Mouse (Mus musculus) embryonic facial prominence, embryonic 13.5 days (tissue): ENCODE data around the gene Gm11444. TPM values are rescaled to one million over a fixed set of nuclear protein-coding genes. Genes with fewer than 3 reads are reported as not detected.
A peak's percentile ranks its signal among the peaks of the same experiment; 100 is the strongest.

Experiments used
- ATAC-seq: fragments of 200-750 bp; cut with Nextera tagmentation; 2 replicates; pipeline ENCODE4 v1.8.0; 2017; ENCODE audit warnings: low read depth; ENCODE audit not compliant: insufficient number of reproducible peaks, insufficient read depth, low FRiP score, low TSS enrichment
- H3K27ac ChIP-seq: fragments of 300-500 bp; sonication (generic); 2 replicates; pipeline ENCODE4 v1.5.1; 2015; ENCODE audit warnings: moderate library complexity, mild to moderate bottlenecking, inconsistent platforms
- H3K27me3 ChIP-seq: fragments of 300-500 bp; sonication (generic); 2 replicates; pipeline ENCODE4 v1.6.1; 2015; ENCODE audit warnings: mild to moderate bottlenecking, inconsistent platforms
- H3K36me3 ChIP-seq: fragments of 300-500 bp; sonication (generic); 2 replicates; pipeline ENCODE4 v1.6.1; 2015; ENCODE audit warnings: mild to moderate bottlenecking, inconsistent platforms
- H3K4me1 ChIP-seq: fragments of 300-500 bp; sonication (generic); 2 replicates; pipeline ENCODE4 v1.6.1; 2015; ENCODE audit warnings: inconsistent platforms
- H3K4me2 ChIP-seq: fragments of 300-500 bp; sonication (generic); 2 replicates; pipeline ENCODE4 v1.6.1; 2015; ENCODE audit warnings: moderate library complexity, mild to moderate bottlenecking, inconsistent platforms
- H3K4me3 ChIP-seq: fragments of 300-500 bp; sonication (generic); 2 replicates; pipeline ENCODE4 v1.5.1; 2015; ENCODE audit warnings: mild to moderate bottlenecking, inconsistent platforms
- H3K9ac ChIP-seq: fragments of 300-500 bp; sonication (generic); 2 replicates; pipeline ENCODE4 v1.6.1; 2015; ENCODE audit warnings: mild to moderate bottlenecking, inconsistent platforms
- H3K9me3 ChIP-seq: fragments of 300-500 bp; sonication (generic); 2 replicates; pipeline ENCODE4 v1.6.1; 2016; ENCODE audit warnings: inconsistent platforms
- WGBS: fragments of 180-500 bp; shearing (Covaris S2); methylation state at CpG from one replicate; pipeline ENCODE4 v1.1.7; 2015; ENCODE audit warnings: mixed read lengths; 5-methylcytosine and 5-hydroxymethylcytosine counted together
- polyA plus RNA-seq: library from polyadenylated mRNA; unstranded; fragments of >200 nt; fragmentation: Nextera tagmentation; extraction: Ambion mirVana; gene quantifications from 2 replicates; pipeline ENCODE4 v1.2.1, GENCODE M21; 2015

Gene Gm11444
- polyA plus RNA-seq, 1 experiment from 2014 or later = not detected

DNA sequence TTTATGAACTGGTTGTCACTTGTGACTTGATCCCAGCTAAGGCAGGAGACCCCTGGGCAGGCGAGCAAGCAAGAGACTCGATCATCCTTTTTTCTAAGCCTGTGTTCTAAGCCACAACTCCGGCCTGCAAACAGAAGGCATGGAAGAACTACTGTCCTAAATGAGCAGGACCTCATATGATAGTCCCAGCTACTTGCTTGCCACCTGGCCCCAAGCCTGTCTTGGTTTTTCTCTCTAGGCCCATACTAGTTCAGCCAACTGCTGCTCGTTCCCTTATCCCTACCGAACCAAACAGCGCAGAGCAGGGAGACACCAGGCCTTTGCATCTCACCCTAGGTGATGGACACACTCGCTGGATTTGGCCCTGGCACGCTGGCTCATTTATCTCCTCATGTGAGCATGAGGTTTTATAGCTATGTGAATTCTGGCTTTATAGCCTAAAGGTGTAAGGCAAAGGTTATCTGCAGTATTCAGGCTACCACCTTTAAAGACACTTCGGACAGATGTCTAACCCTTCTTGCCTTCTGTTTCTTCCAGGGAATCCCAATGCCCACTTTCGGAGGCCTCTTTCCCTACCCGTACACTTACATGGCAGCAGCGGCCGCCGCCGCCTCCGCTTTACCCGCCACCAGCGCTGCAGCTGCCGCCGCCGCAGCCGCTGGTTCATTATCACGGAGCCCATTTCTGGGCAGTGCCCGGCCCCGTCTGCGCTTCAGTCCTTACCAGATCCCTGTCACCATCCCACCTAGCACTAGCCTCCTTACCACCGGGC is 9.9 kb downstream of the Gm11444 start:
- Histone ChIP-seq H3K4me2 (peak overlapping the region; percentile 86), H3K27me3 (peaks cover 47% of the 10 kb centered on the region), H3K9ac (peak overlapping the region; percentile 100), H3K4me3 (peak overlapping the region; percentile 88), H3K9me3 (no peaks in the 10 kb centered on the region), H3K4me1 (peaks cover 69% of the 10 kb centered on the region), H3K27ac (peak overlapping the region; percentile 99), H3K36me3 (peaks cover 49% of the 10 kb centered on the region)
- no peak for ATAC-seq
- WGBS = 4% methylated on average over 27 of the region's 27 CpGs

DNA sequence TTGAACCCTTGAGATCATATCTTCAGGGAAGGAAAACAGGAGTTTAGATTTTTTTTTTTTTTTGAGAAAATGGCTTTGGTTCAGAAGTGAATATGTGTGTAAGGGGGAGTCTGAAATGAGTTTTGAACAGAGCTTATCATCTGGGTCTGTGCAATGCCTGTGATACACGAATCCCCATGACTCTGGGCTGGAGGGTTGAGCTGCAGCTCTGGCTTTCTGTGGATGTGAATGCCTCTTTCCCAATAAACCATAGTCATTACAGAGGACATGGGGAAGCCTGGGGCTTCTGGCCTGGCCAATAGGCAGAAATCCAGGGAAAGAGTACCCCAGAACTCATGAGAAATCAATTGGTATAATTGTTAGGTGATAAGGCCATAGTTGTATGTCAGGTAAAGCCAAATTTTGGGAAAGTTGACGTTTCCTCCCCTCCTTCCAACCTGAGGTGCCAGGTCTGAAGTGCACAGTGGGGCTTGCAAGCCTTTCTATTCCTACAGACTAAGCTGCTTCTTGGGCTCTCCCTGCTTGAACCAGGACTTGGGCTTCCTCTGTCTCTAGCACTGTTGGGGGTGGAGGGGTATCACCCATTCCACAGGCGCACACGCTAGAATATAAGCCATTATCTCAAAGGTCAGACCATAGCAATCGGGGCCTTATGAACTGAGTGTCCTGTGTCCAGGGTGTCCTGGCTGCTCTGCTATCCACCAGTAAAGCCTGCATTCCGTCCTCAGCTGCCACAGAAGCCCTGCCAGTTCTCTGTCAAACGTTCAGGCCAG is 10.7 kb downstream of the Gm11444 start:
- Histone ChIP-seq H3K9me3 (no peaks in the 10 kb centered on the region), H3K4me2 (peak overlapping the region; percentile 86), H3K4me3 (peak overlapping the region; percentile 88), H3K4me1 (peaks cover 63% of the 10 kb centered on the region), H3K36me3 (peaks cover 51% of the 10 kb centered on the region), H3K27ac (peak overlapping the region; percentile 99), H3K9ac (peak overlapping the region; percentile 100), H3K27me3 (peaks cover 46% of the 10 kb centered on the region)
- 9% methylated on average over 7 of the region's 7 CpGs for WGBS
- no peak for ATAC-seq

DNA sequence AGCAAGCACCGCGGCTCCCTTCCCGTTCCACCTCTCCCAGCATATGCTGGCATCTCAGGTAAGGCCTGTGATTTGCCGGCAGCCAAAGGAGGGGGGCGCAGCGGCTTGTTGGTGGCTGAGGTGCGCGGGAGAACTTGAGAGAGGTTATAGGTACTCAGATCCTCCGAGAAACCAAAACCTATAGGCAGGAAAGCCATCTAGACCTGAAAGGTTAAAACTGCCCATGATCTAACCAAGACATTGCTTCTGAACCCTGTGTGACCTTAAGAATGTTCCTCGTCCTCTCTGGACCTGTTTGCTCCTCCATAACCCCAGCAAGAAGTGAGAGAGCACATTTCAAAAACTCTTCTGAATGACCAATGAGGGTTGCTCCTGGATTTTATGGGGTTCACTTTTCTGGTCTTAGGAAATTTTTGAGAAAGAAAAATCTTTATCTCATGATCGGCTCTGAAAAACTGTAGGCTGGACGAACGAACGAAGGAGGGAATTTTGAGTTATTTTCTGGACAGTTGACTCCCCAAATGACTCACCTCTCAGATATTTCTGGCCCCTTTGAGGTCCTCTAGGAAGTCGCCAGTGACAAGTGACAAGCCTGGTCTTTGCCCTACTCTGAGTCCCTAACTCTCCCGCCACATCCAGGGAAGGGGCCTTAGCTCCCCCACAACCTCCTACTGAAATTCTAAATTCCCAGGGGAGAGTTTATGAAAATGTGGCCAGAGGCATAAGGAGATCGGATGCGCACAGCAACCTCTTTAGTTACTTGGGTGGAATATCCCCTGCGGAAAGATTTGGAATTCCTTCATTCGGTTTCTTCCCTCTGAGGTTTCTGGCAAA is 11.5 kb downstream of the Gm11444 start:
- H3K4me2 ChIP-seq = peak overlapping the region; percentile 86
- H3K4me1 ChIP-seq = peaks cover 57% of the 10 kb centered on the region
- peak overlapping the region; percentile 100 for H3K9ac ChIP-seq
- peaks cover 51% of the 10 kb centered on the region for H3K36me3 ChIP-seq
- H3K4me3 ChIP-seq = peak overlapping the region; percentile 88
- ATAC-seq = no peak
- 5% methylated on average over 20 of the region's 20 CpGs for WGBS
- H3K27ac ChIP-seq = peak overlapping the region; percentile 99
- H3K9me3 ChIP-seq = no peaks in the 10 kb centered on the region
- peaks cover 46% of the 10 kb centered on the region for H3K27me3 ChIP-seq

DNA sequence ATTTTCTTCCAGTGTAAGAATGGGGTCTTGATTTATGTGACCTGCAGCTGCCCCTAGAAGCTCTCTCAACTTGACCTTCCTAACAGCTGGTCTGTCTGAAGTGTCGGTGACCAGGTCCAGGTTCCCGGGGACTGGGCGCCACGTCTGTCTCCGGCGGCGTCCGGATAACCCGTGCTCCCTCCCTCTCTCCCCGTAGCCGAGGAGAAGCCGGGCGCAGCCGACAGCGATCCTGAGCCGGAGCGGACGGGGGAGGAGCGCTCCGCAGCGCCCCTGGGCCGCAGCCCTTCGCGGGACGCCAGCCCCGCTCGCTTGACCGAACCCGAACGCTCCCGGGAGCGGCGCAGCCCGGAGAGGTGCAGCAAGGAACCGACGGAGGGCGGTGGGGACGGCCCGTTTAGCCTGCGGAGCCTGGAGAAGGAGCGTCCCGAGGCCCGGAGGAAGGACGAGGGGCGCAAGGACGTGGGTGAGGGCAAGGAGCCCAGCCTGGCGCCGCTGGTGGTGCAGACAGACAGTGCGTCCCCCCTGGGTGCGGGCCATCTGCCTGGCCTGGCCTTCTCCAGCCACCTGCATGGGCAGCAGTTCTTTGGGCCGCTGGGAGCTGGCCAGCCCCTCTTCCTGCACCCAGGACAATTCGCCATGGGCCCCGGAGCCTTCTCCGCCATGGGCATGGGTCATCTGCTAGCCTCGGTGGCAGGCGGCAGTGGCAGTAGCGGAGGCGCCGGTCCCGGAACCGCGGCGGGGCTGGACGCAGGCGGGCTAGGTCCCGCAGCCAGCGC is 12.3 kb downstream of the Gm11444 start:
- WGBS = under 1% methylated on average over 65 of the region's 67 CpGs
- no peak for ATAC-seq

DNA sequence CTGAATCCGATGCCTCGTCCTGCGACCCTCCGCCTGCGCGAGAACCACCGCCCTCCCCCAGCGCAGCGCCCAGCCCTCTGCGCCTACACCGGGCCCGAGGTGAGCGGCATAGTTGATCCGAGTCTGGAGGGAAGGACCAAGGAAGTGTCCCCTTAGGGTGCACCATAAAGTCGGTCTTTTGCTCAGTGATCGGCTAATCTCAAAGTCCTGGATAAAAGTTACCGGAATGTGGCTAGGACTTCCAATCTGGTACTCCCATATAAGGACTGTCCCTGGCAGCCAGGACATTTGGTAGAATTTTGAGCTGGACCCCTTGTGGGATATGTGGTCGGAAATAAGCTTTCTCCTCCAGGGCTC is 12.9 kb downstream of the Gm11444 start:
- Histone ChIP-seq H3K27me3 (peaks cover 46% of the 10 kb centered on the region), H3K4me3 (peak overlapping the region; percentile 88), H3K4me2 (peak overlapping the region; percentile 86), H3K4me1 (peaks cover 44% of the 10 kb centered on the region), H3K36me3 (peaks cover 44% of the 10 kb centered on the region), H3K27ac (peak overlapping the region; percentile 99), H3K9me3 (no peaks in the 10 kb centered on the region), H3K9ac (peak overlapping the region; percentile 100)
- 2% methylated on average over 18 of the region's 18 CpGs for whole genome bisulfite sequencing
- ATAC-seq = no peak

More for the DNA sequence above, 12.3 kb downstream of the Gm11444 start:
- H3K9me3 ChIP-seq = no peaks in the 10 kb centered on the region
- H3K27me3 ChIP-seq = peaks cover 46% of the 10 kb centered on the region
- peak overlapping the region; percentile 86 for H3K4me2 ChIP-seq
- peak overlapping the region; percentile 88 for H3K4me3 ChIP-seq
- H3K27ac ChIP-seq = peak overlapping the region; percentile 99
- H3K36me3 ChIP-seq = peaks cover 49% of the 10 kb centered on the region
- peaks cover 49% of the 10 kb centered on the region for H3K4me1 ChIP-seq
- peak overlapping the region; percentile 100 for H3K9ac ChIP-seq

DNA sequence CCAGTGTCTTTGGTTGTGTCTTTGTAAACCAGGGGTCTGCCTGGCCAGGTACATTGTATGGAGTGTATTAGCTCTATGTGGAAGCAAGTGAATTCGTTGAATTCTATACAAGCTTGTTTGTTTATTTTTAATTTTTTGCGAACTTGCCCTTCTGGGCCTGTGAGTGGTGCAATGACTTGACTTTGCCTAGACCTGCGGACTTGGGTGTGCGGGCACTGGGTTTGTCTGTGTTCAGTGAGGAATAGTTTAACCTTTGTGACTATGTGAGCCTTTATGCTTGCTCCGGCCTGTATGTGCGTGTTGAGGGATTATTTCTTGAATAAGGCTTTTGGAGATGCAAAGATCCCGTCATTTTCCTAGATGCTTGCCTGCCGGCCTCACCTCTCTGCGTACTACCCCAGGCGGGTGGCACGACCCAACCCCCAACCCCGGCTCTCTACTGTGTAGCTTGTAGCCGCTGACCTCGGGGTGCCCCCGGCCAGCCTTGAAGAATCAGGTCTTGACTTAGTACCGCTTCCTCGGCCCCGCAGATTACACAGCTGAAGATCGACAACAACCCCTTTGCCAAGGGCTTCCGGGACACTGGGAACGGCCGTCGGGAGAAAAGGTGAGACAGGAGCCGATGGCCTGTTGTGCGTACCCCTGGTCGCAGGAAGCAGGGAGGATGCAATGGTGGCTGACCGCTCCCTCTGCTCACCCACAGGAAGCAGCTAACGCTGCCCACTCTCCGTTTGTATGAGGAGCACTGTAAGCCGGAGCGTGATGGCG is 13.4 kb downstream of the Gm11444 start:
- Histone ChIP-seq H3K36me3 (peaks cover 42% of the 10 kb centered on the region), H3K4me1 (peaks cover 41% of the 10 kb centered on the region), H3K9me3 (no peaks in the 10 kb centered on the region), H3K4me3 (peak overlapping the region; percentile 88), H3K4me2 (peak overlapping the region; percentile 86), H3K9ac (peak overlapping the region; percentile 100), H3K27ac (peak overlapping the region; percentile 99), H3K27me3 (peaks cover 46% of the 10 kb centered on the region)
- no peak for ATAC-seq
- 4% methylated on average over 32 of the region's 32 CpGs for WGBS

DNA sequence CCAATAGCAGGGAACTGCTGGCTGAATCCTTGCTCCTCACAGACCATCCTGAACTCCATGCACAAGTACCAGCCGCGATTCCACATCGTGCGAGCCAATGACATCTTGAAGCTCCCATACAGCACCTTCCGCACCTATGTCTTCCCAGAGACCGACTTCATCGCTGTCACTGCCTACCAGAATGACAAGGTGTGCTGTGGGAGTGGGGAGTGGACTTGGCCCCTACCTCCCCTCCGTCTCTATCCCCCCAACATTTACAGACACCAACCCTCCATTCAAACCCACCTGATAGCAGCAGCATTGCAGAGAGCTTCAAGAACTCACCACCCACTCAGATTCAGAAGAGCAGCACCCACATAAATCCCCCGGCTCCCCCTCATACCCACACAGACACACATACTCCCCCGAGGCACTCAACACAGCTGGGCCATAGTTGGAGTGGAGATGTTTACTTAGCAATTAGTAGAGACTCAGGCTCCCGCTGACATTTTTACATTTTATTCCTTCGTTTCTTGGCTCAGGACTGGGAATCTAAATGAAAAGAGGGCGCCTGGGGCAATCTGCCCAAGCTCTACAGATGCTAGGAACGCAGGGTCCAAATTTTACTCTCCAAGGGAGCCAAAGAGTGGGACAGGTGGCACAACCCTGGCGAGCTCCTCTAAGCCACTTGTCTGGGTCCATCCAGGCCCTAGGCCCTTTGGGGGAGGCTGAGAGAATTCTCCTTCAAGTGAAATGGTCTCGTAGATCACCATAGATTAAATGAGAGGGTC is 14.2 kb downstream of the Gm11444 start:
- Histone ChIP-seq H3K27me3 (peaks cover 42% of the 10 kb centered on the region), H3K27ac (peak overlapping the region; percentile 99), H3K4me1 (peaks cover 38% of the 10 kb centered on the region), H3K4me3 (peak overlapping the region; percentile 88), H3K4me2 (peak overlapping the region; percentile 86), H3K9ac (peak overlapping the region; percentile 100), H3K9me3 (no peaks in the 10 kb centered on the region), H3K36me3 (peaks cover 42% of the 10 kb centered on the region)
- ATAC-seq = no peak
- WGBS = 5% methylated on average over 16 of the region's 16 CpGs

DNA sequence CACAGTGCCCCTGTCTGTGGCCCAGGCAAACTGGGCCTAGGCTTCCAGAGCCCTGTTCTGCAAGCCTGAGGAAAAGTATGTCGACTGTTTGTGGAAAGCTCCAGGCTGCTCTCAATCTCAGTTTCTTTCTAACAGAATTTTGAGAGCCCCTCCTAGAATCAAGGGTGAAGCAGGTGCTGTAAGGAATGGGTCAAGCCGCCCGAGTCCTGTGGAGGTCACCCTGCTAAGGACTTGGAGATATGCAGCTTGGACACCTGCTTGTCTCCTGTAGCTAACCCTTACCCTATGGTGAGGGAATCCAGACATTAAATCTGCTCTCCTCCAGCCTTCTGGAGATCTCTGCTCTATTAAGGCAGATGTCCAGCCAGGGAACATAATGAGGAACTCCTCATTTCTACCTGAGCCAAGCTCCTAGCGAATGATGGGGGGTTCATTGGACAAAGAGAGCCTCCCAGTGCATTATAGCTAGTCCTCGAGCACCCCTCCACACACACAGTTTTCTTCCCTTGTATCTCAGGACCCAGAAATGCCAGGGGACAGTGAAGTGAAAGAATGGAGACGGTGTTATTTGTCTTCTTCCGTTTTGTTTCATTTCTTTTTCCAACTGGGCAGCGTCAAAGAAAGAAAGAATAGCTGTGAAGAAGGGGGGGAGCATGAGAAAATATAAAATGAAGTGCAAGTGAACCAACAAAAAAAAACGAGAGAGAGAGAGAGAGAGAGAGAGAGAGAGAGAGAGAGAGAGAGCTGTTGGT is 15.0 kb downstream of the Gm11444 start:
- H3K4me2 ChIP-seq = peak overlapping the region; percentile 86
- no peak for ATAC-seq
- no peaks in the 10 kb centered on the region for H3K9me3 ChIP-seq
- H3K27me3 ChIP-seq = peaks cover 34% of the 10 kb centered on the region
- H3K36me3 ChIP-seq = peaks cover 34% of the 10 kb centered on the region
- H3K27ac ChIP-seq = peak overlapping the region; percentile 99
- peak overlapping the region; percentile 100 for H3K9ac ChIP-seq
- H3K4me3 ChIP-seq = peak overlapping the region; percentile 88
- 3% methylated on average over 9 of the region's 9 CpGs for WGBS
- H3K4me1 ChIP-seq = peaks cover 37% of the 10 kb centered on the region

DNA sequence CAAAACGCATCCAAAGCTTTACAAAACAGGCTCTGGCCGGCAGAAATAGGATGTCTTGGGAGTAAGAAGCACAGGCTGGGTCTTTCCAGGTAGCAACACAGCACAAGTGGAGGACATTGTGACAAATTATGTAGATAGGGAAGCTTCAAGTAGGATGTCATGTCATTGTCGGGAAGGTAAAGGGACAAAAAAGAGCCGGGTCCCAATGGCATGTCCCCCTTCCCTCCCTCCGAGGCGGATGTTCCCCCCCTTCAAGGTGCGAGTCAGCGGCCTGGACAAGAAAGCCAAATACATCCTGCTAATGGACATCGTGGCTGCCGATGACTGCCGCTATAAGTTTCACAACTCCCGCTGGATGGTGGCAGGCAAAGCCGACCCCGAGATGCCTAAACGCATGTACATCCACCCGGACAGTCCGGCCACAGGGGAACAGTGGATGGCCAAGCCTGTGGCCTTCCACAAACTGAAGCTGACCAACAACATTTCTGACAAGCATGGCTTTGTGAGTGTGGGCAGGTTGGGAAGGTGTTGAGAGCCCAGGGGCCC is 15.7 kb downstream of the Gm11444 start:
- no peak for ATAC-seq
- Histone ChIP-seq H3K4me1 (peaks cover 37% of the 10 kb centered on the region), H3K27ac (peak overlapping the region; percentile 99), H3K9me3 (no peaks in the 10 kb centered on the region), H3K9ac (peak overlapping the region; percentile 100), H3K4me3 (peak overlapping the region; percentile 88), H3K4me2 (peak overlapping the region; percentile 86), H3K36me3 (peaks cover 27% of the 10 kb centered on the region), H3K27me3 (peaks cover 33% of the 10 kb centered on the region)
- 2% methylated on average over 17 of the region's 17 CpGs for WGBS
